Mouse (Mus musculus) limb, embryonic 14.5 days (tissue): Measurements from ENCODE around the gene Eefsec. TPM values are rescaled to one million over a fixed set of nuclear protein-coding genes. Genes with fewer than 3 reads are reported as not detected.

Source experiments
- ATAC-seq: fragments of 200-750 bp; cut with Nextera tagmentation; 2 replicates; pipeline ENCODE4 v1.8.0; 2017; ENCODE audit warnings: low read depth, moderate number of reproducible peaks, moderate TSS enrichment; ENCODE audit not compliant: low FRiP score
- DNase-seq: peaks from one replicate; pipeline ENCODE4 v3.0.0-alpha.2; 2015; ENCODE audit warnings: low spot score
- H3K27ac ChIP-seq: fragments of 300-500 bp; sonication (generic); replicated peaks from 2 replicates; pipeline ENCODE4 v1.5.1; 2014; ENCODE audit warnings: low read depth, mild to moderate bottlenecking, low read length, moderate library complexity, mixed read lengths
- H3K27me3 ChIP-seq: fragments of 300-500 bp; sonication (generic); 2 replicates; pipeline ENCODE4 v1.6.1; 2014; ENCODE audit warnings: low read length, mixed read lengths; ENCODE audit not compliant: control insufficient read depth, insufficient read depth
- H3K36me3 ChIP-seq: fragments of 300-500 bp; sonication (generic); 2 replicates; pipeline ENCODE4 v1.6.1; 2014; ENCODE audit warnings: mild to moderate bottlenecking, low read length, moderate library complexity, mixed read lengths; ENCODE audit not compliant: control insufficient read depth, insufficient read depth
- H3K4me1 ChIP-seq: fragments of 300-500 bp; sonication (generic); 2 replicates; pipeline ENCODE4 v1.6.1; 2014; ENCODE audit warnings: antibody characterized with exemption, low read length, mixed read lengths; ENCODE audit not compliant: control insufficient read depth, insufficient read depth
- H3K4me2 ChIP-seq: fragments of 300-500 bp; sonication (generic); replicated peaks from 2 replicates; pipeline ENCODE4 v1.6.1; 2014; ENCODE audit warnings: low read depth, mild to moderate bottlenecking, low read length, moderate library complexity; ENCODE audit not compliant: severe bottlenecking
- H3K4me3 ChIP-seq: fragments of 300-500 bp; sonication (generic); replicated peaks from 2 replicates; pipeline ENCODE4 v1.5.1; 2014; ENCODE audit warnings: low read length
- H3K9ac ChIP-seq: fragments of 300-500 bp; sonication (generic); 2 replicates; pipeline ENCODE4 v1.6.1; 2014; ENCODE audit warnings: mild to moderate bottlenecking, low read depth, low read length, moderate library complexity; ENCODE audit not compliant: severe bottlenecking
- H3K9me3 ChIP-seq: fragments of 300-500 bp; sonication (generic); 2 replicates; pipeline ENCODE4 v1.6.1; 2016; ENCODE audit warnings: low read length; ENCODE audit not compliant: control insufficient read depth
- POLR2A ChIP-seq: fragments of 200-500 bp; IDR thresholded peaks from 2 replicates; pipeline ENCODE4 v1.8.0; 2012; ENCODE audit warnings: inconsistent platforms, mild to moderate bottlenecking, moderate library complexity, borderline replicate concordance; ENCODE audit not compliant: insufficient read depth, insufficient read length; ENCODE audit errors: extremely low read depth
- WGBS: fragments of 180-500 bp; shearing (Covaris S2); extraction: QIAGEN DNeasy Blood & Tissue Kit; methylation state at CpG from one replicate; pipeline ENCODE4 v1.1.7; 2014; 5-methylcytosine and 5-hydroxymethylcytosine counted together
- polyA plus RNA-seq, 2 experiments: library from polyadenylated mRNA; depleted of rRNA in 1 of 2; stranded (reverse) in 1 of 2; unstranded in 1 of 2; fragments of >200 nt; fragmentation: Nextera tagmentation in 1 of 2; extraction: Ambion mirVana in 1 of 2; gene quantifications; 2 replicates each; pipeline versions ENCODE4 v1.2.1 to v1.2.3; 2012 to 2014

Eefsec gene
- polyA plus RNA-seq, 2 experiments: 23.0 to 38.2 TPM

- Histone ChIP-seq H3K4me2 (peak within 1 kb of the TSS; percentile 82), H3K9me3 (no peaks in the 10 kb centered on the region), H3K27me3 (no peaks in the 10 kb centered on the region), H3K4me1 (peaks cover 7% of the 10 kb centered on the region), H3K36me3 (peaks cover 31% of the 10 kb centered on the region), H3K9ac (peak within 1 kb of the TSS; percentile 76), H3K4me3 (peak within 1 kb of the TSS; percentile 56), H3K27ac (no peak within 1 kb of the TSS)
- 0% methylated on average over 37 of the region's 42 CpGs for WGBS
- ATAC-seq: peak; percentile 100
- peak; percentile 46; the same call in 1 of the 2 replicates for TF ChIP-seq POLR2A
- DNase-seq: peak; percentile 99
Observed at GRCm38 (mm10) chr6:88465181-88465920, 19.0 kb upstream of the Eefsec start, which contains the start of gene Ruvbl1. Gene Ruvbl1 (plus strand): TSS chr6:88465409.

DNA sequence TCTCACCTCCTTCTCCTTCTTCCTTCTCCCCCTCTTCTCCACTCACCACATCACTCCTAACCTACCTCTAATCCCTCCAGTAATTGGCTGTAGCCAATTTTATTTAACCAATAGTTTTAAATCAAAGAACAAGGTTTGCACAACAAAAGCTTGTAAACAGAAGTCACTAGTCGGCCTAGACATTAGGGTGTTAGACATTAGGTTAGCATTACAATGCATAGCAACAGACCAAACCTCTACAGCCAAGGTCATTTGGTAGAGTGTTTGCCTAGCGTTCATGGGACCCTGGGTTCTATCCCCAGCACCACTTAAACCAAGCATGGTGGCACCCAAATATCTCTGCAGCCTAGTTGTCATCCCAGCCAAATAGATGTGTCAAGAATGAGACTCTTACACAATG lies 8.2 kb upstream of the Eefsec start:
- no peak overlapping the region for H3K9ac ChIP-seq
- H3K9me3 ChIP-seq: no peaks in the 10 kb centered on the region
- H3K4me1 ChIP-seq: no peaks in the 10 kb centered on the region
- DNase-seq: no peak
- no peak for TF ChIP-seq POLR2A
- no peak overlapping the region for H3K27ac ChIP-seq
- H3K27me3 ChIP-seq: no peaks in the 10 kb centered on the region
- no peak overlapping the region for H3K4me3 ChIP-seq
- ATAC-seq: no peak
- WGBS: 70% methylated on average over 2 of the region's 2 CpGs
- no peaks in the 10 kb centered on the region for H3K36me3 ChIP-seq
- no peak overlapping the region for H3K4me2 ChIP-seq

- no peak overlapping the region for H3K4me3 ChIP-seq
- DNase-seq (no peak), ATAC-seq (no peak)
- H3K4me1 ChIP-seq: peaks cover 10% of the 10 kb centered on the region
- 51% methylated on average over 4 of the region's 4 CpGs for WGBS
- no peak overlapping the region for H3K27ac ChIP-seq
- no peaks in the 10 kb centered on the region for H3K9me3 ChIP-seq
- H3K27me3 ChIP-seq: no peaks in the 10 kb centered on the region
- no peaks in the 10 kb centered on the region for H3K36me3 ChIP-seq
- H3K4me2 ChIP-seq: no peak overlapping the region
- no peak overlapping the region for H3K9ac ChIP-seq
- TF ChIP-seq POLR2A: no peak
Observed at GRCm38 (mm10) chr6:88447454-88447853, 1.1 kb upstream of the Eefsec start.

DNA sequence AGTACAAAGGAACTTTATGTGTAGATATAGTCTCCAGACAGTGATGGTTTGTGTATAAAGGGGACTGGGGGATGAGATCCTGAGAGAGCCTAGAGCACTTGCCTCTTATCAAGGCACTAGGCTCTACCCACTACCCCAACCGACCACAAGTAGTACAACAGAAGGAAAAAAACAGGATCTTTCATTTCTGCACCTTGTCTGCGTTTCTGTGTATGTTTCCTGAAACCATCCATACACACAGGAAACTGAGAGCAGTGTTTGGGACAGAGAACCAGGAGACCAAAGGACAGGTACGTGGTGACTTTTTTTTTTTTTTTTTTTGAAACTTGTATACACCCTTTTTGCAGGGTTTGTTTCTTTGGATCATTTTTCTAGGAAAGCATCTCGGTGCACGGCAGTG lies 678 bp downstream of the Eefsec start:
- WGBS: 15% methylated on average over 5 of the region's 5 CpGs

DNA sequence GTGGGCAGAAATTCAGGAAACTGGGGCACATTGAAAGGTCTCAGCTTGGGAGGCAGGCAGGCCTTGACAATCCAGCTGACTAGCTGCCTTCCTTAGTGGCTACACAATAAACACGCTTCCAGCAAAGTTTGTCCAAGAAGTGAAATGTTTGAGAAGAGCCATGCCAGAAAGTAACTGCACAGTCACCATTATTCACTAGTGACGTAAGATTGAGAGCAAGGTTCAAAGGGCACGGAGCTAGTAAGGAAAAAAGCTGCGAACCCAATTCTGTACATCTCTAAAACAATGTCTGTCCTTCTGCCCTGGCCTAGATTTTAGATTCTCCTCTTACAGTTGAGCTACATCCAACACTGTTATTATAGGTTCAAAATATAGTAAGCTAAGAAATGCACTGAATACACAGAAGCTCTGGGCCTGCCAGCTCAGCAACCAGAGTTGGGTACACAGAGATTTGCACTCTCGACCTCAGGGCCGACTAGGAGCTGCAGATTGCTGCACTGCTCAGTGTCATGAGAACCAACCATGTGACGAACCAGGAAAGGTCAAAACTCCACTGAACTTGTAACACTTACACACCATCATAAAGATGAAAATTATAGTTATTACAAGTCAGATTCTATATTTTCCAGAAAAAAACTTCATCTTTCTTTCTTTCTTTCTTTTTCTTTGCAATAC lies 2.1 kb downstream of the Eefsec start:
- H3K9me3 ChIP-seq: no peaks in the 10 kb centered on the region
- H3K36me3 ChIP-seq: no peaks in the 10 kb centered on the region
- no peak overlapping the region for H3K4me3 ChIP-seq
- ATAC-seq (no peak), DNase-seq (no peak)
- no peak overlapping the region for H3K27ac ChIP-seq
- no peaks in the 10 kb centered on the region for H3K27me3 ChIP-seq
- H3K4me1 ChIP-seq: peaks cover 10% of the 10 kb centered on the region
- 84% methylated on average over 7 of the region's 7 CpGs for WGBS
- TF ChIP-seq POLR2A: no peak
- H3K9ac ChIP-seq: no peak overlapping the region
- no peak overlapping the region for H3K4me2 ChIP-seq

More for the DNA sequence above, 678 bp downstream of the Eefsec start:
- DNase-seq (no peak), ATAC-seq (no peak)
- Histone ChIP-seq H3K9me3 (no peaks in the 10 kb centered on the region), H3K27ac (no peak overlapping the region), H3K4me3 (peak overlapping the region; percentile 83), H3K4me1 (peaks cover 10% of the 10 kb centered on the region), H3K36me3 (no peaks in the 10 kb centered on the region), H3K9ac (peak overlapping the region; percentile 88), H3K4me2 (peak overlapping the region; percentile 67), H3K27me3 (no peaks in the 10 kb centered on the region)
- no peak for TF ChIP-seq POLR2A
